In the genomic region with DNA sequence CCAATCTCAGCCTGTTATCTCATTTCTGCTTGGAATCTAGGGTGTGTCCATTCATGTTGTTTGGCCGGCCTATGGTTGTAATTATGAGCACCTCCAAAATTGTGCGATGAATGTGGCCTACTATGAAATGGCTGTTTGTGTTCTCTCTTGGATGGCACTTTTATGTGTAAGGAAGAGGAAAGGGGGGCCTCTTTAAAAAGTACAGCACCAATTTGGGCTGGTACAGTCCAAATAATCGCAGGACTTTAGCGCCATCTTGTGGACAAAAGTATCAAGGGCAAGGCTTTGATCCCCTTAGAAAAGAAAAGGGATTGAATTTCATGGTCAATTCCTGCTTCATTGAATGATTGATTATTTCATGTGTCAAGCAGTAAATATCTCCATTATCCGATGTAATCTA, we compare ENCODE assay signal across 8 mouse cellular contexts. TPM values are rescaled to one million over a fixed set of nuclear protein-coding genes. Genes with fewer than 3 reads are reported as not detected.
DNase-seq lines count a peak whose midpoint lies in the region; ATAC-seq and TF ChIP-seq lines count a peak whose summit lies in the region.

No protein-coding gene starts in this region.

- ATAC-seq in liver, embryonic 12.5 days, result no peak
- no peak for ATAC-seq in limb, embryonic 14.5 days (ENCODE audit: low FRiP score, low read depth)
- no peak for ATAC-seq in erythroblast, adult 5-6 weeks (replicated peaks; ENCODE audit: low FRiP score, poor library complexity, severe bottlenecking)

- TF ChIP-seq POLR2A in liver, adult 2 months (IDR thresholded peaks at IDR 0.05; ENCODE audit: extremely low read depth, insufficient read depth, low read length), result no peak
- no peak for TF ChIP-seq POLR2A in limb, embryonic 14.5 days (IDR thresholded peaks at IDR 0.05; ENCODE audit: borderline replicate concordance, extremely low read depth, insufficient read depth, insufficient read length)

- no peak overlapping the region for H3K9ac ChIP-seq in liver, adult 2 months (ENCODE audit: low read depth, low read length)
- no peak overlapping the region for H3K9ac ChIP-seq in liver, embryonic 12.5 days
- H3K9ac ChIP-seq in limb, embryonic 14.5 days (ENCODE audit: low read depth, low read length, severe bottlenecking), result no peak overlapping the region

- H3K27ac ChIP-seq in liver, adult 2 months (replicated peaks; ENCODE audit: insufficient read depth, low read depth, low read length), result no peak overlapping the region
- no peak overlapping the region for H3K27ac ChIP-seq in liver, embryonic 12.5 days
- no peak overlapping the region for H3K27ac ChIP-seq in forebrain, embryonic 10.5 days
- no peak overlapping the region for H3K27ac ChIP-seq in limb, embryonic 14.5 days (replicated peaks; ENCODE audit: low read depth, low read length)

- 14% methylated on average over 5 of the region's 5 CpGs for WGBS in liver, adult 2 months
- 15% methylated on average over 5 of the region's 5 CpGs for WGBS in liver, embryonic 12.5 days (ENCODE audit: insufficient replicate concordance)
- WGBS in forebrain, embryonic 10.5 days, result 20% methylated on average over 5 of the region's 5 CpGs
- 18% methylated on average over 5 of the region's 5 CpGs for WGBS in limb, embryonic 14.5 days

- no peaks in the 10 kb centered on the region for H3K9me3 ChIP-seq in liver, embryonic 12.5 days (replicated peaks)
- H3K9me3 ChIP-seq in forebrain, embryonic 10.5 days, result no peaks in the 10 kb centered on the region; the same call in 1 of the 2 replicates
- no peaks in the 10 kb centered on the region for H3K9me3 ChIP-seq in limb, embryonic 14.5 days (ENCODE audit: control insufficient read depth, low read length)

- DNase-seq in liver, adult 2 months (ENCODE audit: extremely low read depth, low read depth, low spot score), result peak; percentile 19
- DNase-seq in brain, embryonic 18.5 days (ENCODE audit: low read depth, low spot score), result peak; percentile 67
- peak; percentile 47 for DNase-seq in forebrain, embryonic 10.5 days (ENCODE audit: extremely low spot score, low spot score)
- peak; percentile 49 for DNase-seq in induced T-regulatory cell, adult 2 months (ENCODE audit: low read depth)
- peak; percentile 82 for DNase-seq in limb, embryonic 14.5 days (ENCODE audit: low spot score)
- DNase-seq in retina, embryonic 14.5 days (ENCODE audit: low spot score), result peak; percentile 89

- H3K79me2 ChIP-seq in liver, adult 2 months (ENCODE audit: control insufficient read depth, insufficient read depth, low read length), result no peaks in the 10 kb centered on the region

- no peak overlapping the region for H3K4me2 ChIP-seq in liver, embryonic 12.5 days
- H3K4me2 ChIP-seq in limb, embryonic 14.5 days (replicated peaks; ENCODE audit: low read depth, low read length, severe bottlenecking), result no peak overlapping the region

- no peak overlapping the region for H3K4me3 ChIP-seq in liver, adult 2 months (ENCODE audit: insufficient read depth, low read depth, low read length)
- H3K4me3 ChIP-seq in liver, embryonic 12.5 days, result no peak overlapping the region
- no peak overlapping the region for H3K4me3 ChIP-seq in forebrain, embryonic 10.5 days
- no peak overlapping the region for H3K4me3 ChIP-seq in limb, embryonic 14.5 days (replicated peaks; ENCODE audit: low read length)

- H3K27me3 ChIP-seq in liver, adult 2 months (ENCODE audit: control insufficient read depth, insufficient read depth, low read length), result no peaks in the 10 kb centered on the region
- H3K27me3 ChIP-seq in liver, embryonic 12.5 days (replicated peaks), result no peaks in the 10 kb centered on the region
- peaks cover 41% of the 10 kb centered on the region for H3K27me3 ChIP-seq in forebrain, embryonic 10.5 days (ENCODE audit: poor library complexity, severe bottlenecking)
- no peaks in the 10 kb centered on the region for H3K27me3 ChIP-seq in limb, embryonic 14.5 days (ENCODE audit: control insufficient read depth, insufficient read depth, low read length)

- no peaks in the 10 kb centered on the region for H3K4me1 ChIP-seq in liver, adult 2 months (ENCODE audit: control insufficient read depth, insufficient read depth, low read length)
- H3K4me1 ChIP-seq in liver, embryonic 12.5 days, result no peaks in the 10 kb centered on the region
- peaks cover 4% of the 10 kb centered on the region for H3K4me1 ChIP-seq in forebrain, embryonic 10.5 days
- no peaks in the 10 kb centered on the region for H3K4me1 ChIP-seq in limb, embryonic 14.5 days (ENCODE audit: control insufficient read depth, insufficient read depth, low read length)

- no peak for TF ChIP-seq CTCF in liver, adult 2 months (IDR thresholded peaks at IDR 0.05; ENCODE audit: low read depth, low read length)

- no peaks in the 10 kb centered on the region for H3K36me3 ChIP-seq in liver, adult 2 months (ENCODE audit: control insufficient read depth, insufficient read depth, low read length)
- H3K36me3 ChIP-seq in liver, embryonic 12.5 days, result no peaks in the 10 kb centered on the region
- no peaks in the 10 kb centered on the region for H3K36me3 ChIP-seq in forebrain, embryonic 10.5 days (replicated peaks)
- no peaks in the 10 kb centered on the region for H3K36me3 ChIP-seq in limb, embryonic 14.5 days (ENCODE audit: control insufficient read depth, insufficient read depth, low read length)

RNA-seq across cellular contexts. Expression of gene Nell2, which starts 46.3 kb away (rescaled TPM):
- total RNA-seq in liver, adult 2 months (2014; rRNA removed), result 0.13 TPM in 1 of 2 replicates, not detected in the other
- polyA plus RNA-seq in liver, adult 2 months (2012; rRNA removed), result not detected in 2 replicates
- polyA plus RNA-seq in liver, embryonic 12.5 days (2016; fragmentation: Nextera tagmentation; extraction: Ambion mirVana), result 1.1 and 1.8 TPM in 2 replicates
- 35.8 and 39.6 TPM in 2 replicates for polyA plus RNA-seq in forebrain, embryonic 10.5 days (2016; fragmentation: Nextera tagmentation; extraction: Ambion mirVana)
- 15.9 and 16.2 TPM in 2 replicates for polyA plus RNA-seq in limb, embryonic 14.5 days (2012; rRNA removed)
- 17.5 and 22.6 TPM in 2 replicates for polyA plus RNA-seq in limb, embryonic 14.5 days (2014; fragmentation: Nextera tagmentation; extraction: Ambion mirVana)
- not detected in 2 replicates for total RNA-seq in erythroblast, adult 5-6 weeks (2015; ENCODE audit: low replicate concordance)
- total RNA-seq in erythroblast, adult 5-6 weeks (2017; ENCODE audit: low replicate concordance), result not detected in 2 replicates

Comparison
In these comparisons a context has a peak if more than half of its experiments do, and no peak if none do; other contexts are left out.
1. DNase-seq: peak in every context shown above with its lines; median percentile 89 in retina, embryonic 14.5 days; 82 in limb, embryonic 14.5 days; 67 in brain, embryonic 18.5 days; 49 in induced T-regulatory cell, adult 2 months; 47 in forebrain, embryonic 10.5 days; 19 in liver, adult 2 months.